Mouse (Mus musculus): ENCODE measurements around the gene Nap1l4. TPM values are rescaled to one million over a fixed set of nuclear protein-coding genes. Genes with fewer than 3 reads are reported as not detected.
"Not testable (repeated sequence)": the region's sequence is repeated elsewhere in the genome, so short reads cannot be mapped to it uniquely, and the experiment has no call there.

The Nap1l4 gene
- polyA plus RNA-seq, 1 experiment from 2014 or later: 218 TPM

DNA sequence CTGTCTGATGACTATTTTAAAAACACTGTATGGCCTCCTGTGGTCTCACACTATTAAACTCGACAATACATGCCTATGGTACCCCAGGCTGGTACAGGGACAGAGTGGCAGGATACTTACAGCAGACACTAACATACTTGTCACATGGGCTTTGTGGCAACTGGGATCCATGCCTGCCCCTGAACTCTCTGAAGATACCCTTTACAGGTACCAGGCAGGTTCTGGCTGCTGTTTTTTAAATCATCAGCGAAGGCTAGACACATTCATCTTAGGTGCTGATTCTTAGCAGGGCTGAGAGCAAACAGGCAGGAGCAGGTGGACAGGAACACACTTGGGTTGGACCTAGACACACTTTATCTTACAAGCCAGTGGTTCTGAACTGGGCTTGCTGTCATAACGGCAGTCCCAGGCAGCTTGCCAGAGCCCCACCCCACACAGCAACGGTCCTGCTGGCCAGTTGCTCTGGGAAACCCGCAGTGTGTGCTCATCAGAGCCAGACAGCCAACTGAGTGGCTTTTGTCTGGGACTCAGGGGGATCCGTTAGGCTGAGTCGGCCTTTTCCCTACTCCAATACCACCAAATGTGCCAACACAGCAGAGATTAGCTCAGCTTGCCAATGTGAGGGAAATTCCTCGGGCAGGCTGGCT is 8.2 kb upstream of the Nap1l4 start:
- Histone ChIP-seq H3K27me3 (no peaks in the 10 kb centered on the region), H3K27ac (no peak overlapping the region), H3K36me3 (peaks cover 49% of the 10 kb centered on the region), H3K9me3 (replicated peaks) (no peaks in the 10 kb centered on the region), H3K4me2 (no peak overlapping the region), H3K4me3 (no peak overlapping the region), H3K4me1 (replicated peaks) (peaks cover 4% of the 10 kb centered on the region; the same call in 1 of the 2 replicates), H3K9ac (no peak overlapping the region)
- WGBS: 57% methylated on average over 8 of the region's 8 CpGs
- ATAC-seq (replicated peaks; ENCODE audit: insufficient number of reproducible peaks, insufficient read depth, low FRiP score, low read depth): no peak; the same call in 1 of the 2 replicates

DNA sequence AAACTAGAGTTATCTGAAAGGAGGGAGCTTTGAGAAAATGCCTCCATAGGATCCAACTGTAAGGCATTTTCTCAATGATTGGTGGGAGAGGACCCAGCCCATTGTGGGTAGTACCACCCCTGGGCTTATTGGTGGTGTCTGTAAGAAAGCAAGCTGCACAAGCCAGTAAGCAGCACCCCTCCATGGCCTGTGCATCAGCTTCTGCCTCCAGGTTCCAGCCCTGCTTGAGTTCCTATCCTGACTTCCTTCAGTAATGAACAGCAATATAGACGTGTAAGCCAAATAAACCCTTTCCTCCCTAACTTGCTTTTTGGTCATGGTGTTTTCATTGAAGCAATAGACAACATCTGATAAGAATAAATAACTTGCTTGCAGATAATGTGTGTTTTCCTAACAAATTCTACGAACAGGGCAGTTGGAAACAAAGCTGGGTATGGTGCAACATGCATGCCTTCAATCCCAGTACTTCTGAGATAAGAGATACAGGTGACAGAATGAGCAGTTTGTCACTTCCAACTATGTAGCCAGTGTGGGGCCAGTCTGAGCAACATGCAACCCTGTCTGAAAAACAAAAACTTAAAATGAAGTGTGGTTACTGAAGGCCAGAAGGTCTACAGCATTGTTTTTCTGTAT is 798 bp upstream of the Nap1l4 start:
- 16% methylated on average over 2 of the region's 2 CpGs for WGBS
- peak overlapping the region; percentile 90 for H3K27ac ChIP-seq
- H3K27me3 ChIP-seq: no peaks in the 10 kb centered on the region
- ATAC-seq (replicated peaks; ENCODE audit: insufficient number of reproducible peaks, insufficient read depth, low FRiP score, low read depth): no peak
- peak overlapping the region; percentile 65 for H3K9ac ChIP-seq
- H3K9me3 ChIP-seq (replicated peaks): no peaks in the 10 kb centered on the region
- peak overlapping the region; percentile 84 for H3K4me2 ChIP-seq
- peaks cover 28% of the 10 kb centered on the region for H3K4me1 ChIP-seq (replicated peaks)
- 0 out of 2 replicates have a peak, but pooled peaks cover 4% of the 10 kb centered on the region for H3K36me3 ChIP-seq
- H3K4me3 ChIP-seq: peak overlapping the region; percentile 85

DNA sequence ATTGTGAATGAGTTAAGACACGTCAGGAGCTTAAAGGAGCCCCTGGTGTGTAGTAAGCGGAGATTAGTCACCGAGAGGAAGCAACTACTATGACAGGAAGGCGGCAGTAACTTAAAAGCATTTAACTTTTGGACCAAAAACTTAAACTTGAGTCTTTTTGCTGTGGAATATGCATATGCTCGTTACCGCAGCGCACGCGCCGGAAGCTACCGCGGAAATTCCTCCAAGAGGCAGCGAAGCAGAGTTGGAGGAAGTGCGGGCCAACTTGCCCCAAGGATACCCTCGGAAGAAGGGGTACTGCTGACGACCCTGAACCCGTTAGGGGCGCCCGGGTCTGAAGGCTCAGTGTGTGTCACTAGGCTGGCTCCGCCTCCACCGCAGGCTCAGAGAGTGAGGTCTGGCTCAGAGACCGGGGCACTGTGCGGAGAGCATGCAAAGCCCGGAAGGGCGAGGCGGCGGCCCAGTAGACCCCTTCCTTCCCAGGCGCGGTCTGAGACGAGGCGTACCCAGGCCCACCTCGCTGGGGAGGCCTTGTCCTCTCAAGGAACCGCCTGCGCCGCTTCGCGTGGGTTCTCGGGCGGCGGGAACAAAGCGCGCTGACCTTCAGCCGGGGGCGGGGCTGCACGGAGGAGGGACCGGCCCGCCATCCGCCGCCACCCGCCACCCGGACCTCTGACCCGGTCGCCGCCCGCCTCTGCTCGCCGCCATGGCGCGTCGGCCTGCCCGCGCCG is 510 bp downstream of the Nap1l4 start:
- Histone ChIP-seq H3K9ac (peak overlapping the region; percentile 92), H3K4me1 (replicated peaks) (peaks cover 34% of the 10 kb centered on the region), H3K4me3 (peak overlapping the region; percentile 85), H3K9me3 (replicated peaks) (no peaks in the 10 kb centered on the region), H3K36me3 (no peaks in the 10 kb centered on the region), H3K4me2 (peak overlapping the region; percentile 73), H3K27ac (peak overlapping the region; percentile 93), H3K27me3 (no peaks in the 10 kb centered on the region)
- peak; percentile 79 for ATAC-seq (replicated peaks; ENCODE audit: insufficient number of reproducible peaks, insufficient read depth, low FRiP score, low read depth)
- 0% methylated on average over 39 of the region's 63 CpGs for WGBS

DNA sequence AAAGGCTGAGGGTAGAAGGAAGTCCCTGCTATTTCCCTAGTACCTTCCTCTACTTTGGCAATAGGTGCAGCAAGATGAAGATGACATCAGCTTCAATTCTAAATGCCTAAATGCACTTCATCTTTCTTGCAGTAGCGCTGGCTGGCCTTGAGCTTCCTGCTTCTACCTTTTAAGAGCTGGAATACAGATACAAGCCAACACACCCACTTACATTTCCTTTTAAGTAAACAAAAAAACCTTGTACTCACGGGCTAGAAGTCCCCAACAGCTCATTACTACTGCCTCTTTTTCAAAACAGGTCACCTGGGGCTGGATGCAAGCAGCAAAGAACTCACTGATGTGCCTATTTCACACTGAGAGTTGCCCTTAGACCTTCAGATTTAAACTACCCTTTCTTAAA is 2.4 kb downstream of the Nap1l4 start:
- no peak overlapping the region; the same call in 1 of the 2 replicates for H3K4me2 ChIP-seq
- peaks cover 42% of the 10 kb centered on the region for H3K4me1 ChIP-seq (replicated peaks)
- H3K4me3 ChIP-seq: no peak overlapping the region
- no peak for ATAC-seq (replicated peaks; ENCODE audit: insufficient number of reproducible peaks, insufficient read depth, low FRiP score, low read depth)
- H3K9me3 ChIP-seq (replicated peaks): no peaks in the 10 kb centered on the region
- H3K27ac ChIP-seq: no peak overlapping the region
- 47% methylated on average over 2 of the region's 2 CpGs for WGBS
- no peaks in the 10 kb centered on the region for H3K27me3 ChIP-seq
- no peaks in the 10 kb centered on the region for H3K36me3 ChIP-seq
- 0 out of 2 replicates have a peak overlapping the region, but pooled peaks have one; percentile 16 for H3K9ac ChIP-seq

DNA sequence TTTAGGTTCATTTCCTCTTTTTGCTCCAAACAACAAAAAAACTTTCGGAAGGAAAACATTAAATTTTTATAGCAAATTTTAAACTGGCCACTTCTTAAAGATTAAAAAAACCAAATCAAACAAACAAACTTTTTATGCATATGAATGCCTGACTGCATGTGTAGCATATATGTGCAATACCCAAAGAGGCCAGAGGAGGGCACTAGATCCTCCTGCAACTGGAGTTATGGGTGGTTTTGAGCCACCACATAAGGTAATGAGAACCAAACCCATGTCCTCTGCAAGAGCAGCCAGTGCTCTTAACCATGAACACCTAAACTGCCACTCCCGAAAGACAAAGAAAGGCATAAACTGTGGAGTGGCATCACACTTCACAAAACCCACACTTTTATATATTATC is 4.5 kb downstream of the Nap1l4 start:
- ATAC-seq (replicated peaks; ENCODE audit: insufficient number of reproducible peaks, insufficient read depth, low FRiP score, low read depth): no peak
- 95% methylated on average over 2 of the region's 2 CpGs for WGBS
- no peak overlapping the region for H3K4me2 ChIP-seq
- H3K27ac ChIP-seq: no peak overlapping the region
- H3K27me3 ChIP-seq: no peaks in the 10 kb centered on the region
- no peak overlapping the region for H3K9ac ChIP-seq
- no peak overlapping the region for H3K4me3 ChIP-seq
- H3K4me1 ChIP-seq (replicated peaks): peaks cover 44% of the 10 kb centered on the region
- H3K36me3 ChIP-seq: no peaks in the 10 kb centered on the region
- H3K9me3 ChIP-seq (replicated peaks): no peaks in the 10 kb centered on the region

DNA sequence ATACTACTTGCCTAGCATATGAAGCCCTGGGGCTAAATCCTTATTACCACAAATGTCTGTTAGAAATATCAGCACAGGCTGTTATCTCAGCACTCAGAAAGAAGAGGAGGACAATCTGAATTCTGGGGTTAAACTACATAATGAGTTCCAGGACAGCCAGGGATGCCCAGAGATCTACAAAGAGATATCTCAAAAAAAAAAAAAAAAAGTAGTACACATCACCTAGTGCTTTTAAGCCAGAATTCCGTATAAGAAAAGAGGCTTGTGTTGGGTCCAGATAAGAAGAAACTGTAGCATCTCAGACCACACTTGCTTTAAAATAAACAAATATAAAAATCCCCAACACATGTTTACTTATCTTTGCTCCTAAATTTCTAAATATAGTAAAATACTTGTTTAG is 10.2 kb downstream of the Nap1l4 start:
- Histone ChIP-seq H3K27me3 (no peaks in the 10 kb centered on the region), H3K9me3 (replicated peaks) (no peaks in the 10 kb centered on the region), H3K27ac (no peak overlapping the region), H3K36me3 (peaks cover 50% of the 10 kb centered on the region), H3K4me3 (no peak overlapping the region), H3K4me1 (replicated peaks) (peaks cover 17% of the 10 kb centered on the region), H3K9ac (no peak overlapping the region), H3K4me2 (no peak overlapping the region)
- WGBS: 71% methylated on average over 1 of the region's 1 CpGs
- ATAC-seq (replicated peaks; ENCODE audit: insufficient number of reproducible peaks, insufficient read depth, low FRiP score, low read depth): no peak

DNA sequence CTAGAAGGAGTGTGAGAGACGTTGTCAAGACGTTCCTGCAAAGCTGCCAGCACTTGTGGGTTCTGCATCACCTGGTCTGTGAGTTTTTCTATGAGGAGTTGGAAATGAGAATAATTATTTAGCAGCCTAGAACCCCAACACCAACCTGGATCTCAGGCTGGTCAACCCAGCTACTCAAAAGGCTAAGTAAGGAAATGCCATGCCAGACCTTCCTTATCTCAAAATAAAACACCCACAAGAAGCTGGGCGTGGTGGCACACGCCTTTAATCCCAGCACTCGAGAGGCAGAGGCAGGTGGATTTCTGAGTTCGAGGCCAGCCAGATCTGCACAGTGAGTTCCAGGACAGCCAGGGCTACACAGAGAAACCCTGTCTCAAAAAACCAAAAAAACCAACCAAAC is 10.7 kb downstream of the Nap1l4 start:
- not testable (repeated sequence) for ATAC-seq (replicated peaks; ENCODE audit: insufficient number of reproducible peaks, insufficient read depth, low FRiP score, low read depth); H3K27me3 ChIP-seq; H3K9me3 ChIP-seq (replicated peaks); H3K4me2 ChIP-seq; H3K9ac ChIP-seq; H3K27ac ChIP-seq; H3K4me3 ChIP-seq
- peaks cover 55% of the 10 kb centered on the region for H3K36me3 ChIP-seq
- WGBS: 80% methylated on average over 6 of the region's 6 CpGs
- H3K4me1 ChIP-seq (replicated peaks): peaks cover 16% of the 10 kb centered on the region

DNA sequence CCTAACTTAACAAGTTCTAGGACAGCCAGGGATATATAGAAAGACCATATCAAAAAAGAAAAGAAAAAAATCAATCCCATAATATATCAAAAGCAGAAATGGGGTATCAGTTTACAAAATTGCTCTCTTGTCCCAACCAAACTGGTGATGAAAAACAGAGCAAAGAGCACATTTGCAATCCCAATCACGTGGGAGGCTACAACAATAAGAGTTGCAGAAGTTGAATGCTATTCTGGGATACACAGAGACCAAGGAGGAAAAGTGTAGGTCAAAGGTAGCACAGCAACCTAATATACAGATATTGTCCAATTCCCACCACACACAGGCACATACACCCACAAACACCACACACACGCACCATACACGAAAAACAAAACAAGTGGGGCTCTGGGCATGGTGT is 12.7 kb downstream of the Nap1l4 start:
- Histone ChIP-seq H3K27me3 (no peaks in the 10 kb centered on the region), H3K36me3 (peaks cover 70% of the 10 kb centered on the region), H3K4me3 (no peak overlapping the region), H3K9me3 (replicated peaks) (no peaks in the 10 kb centered on the region), H3K4me1 (replicated peaks) (peaks cover 7% of the 10 kb centered on the region), H3K9ac (no peak overlapping the region), H3K4me2 (no peak overlapping the region), H3K27ac (no peak overlapping the region)
- 84% methylated on average over 3 of the region's 3 CpGs for WGBS
- ATAC-seq (replicated peaks; ENCODE audit: insufficient number of reproducible peaks, insufficient read depth, low FRiP score, low read depth): no peak

DNA sequence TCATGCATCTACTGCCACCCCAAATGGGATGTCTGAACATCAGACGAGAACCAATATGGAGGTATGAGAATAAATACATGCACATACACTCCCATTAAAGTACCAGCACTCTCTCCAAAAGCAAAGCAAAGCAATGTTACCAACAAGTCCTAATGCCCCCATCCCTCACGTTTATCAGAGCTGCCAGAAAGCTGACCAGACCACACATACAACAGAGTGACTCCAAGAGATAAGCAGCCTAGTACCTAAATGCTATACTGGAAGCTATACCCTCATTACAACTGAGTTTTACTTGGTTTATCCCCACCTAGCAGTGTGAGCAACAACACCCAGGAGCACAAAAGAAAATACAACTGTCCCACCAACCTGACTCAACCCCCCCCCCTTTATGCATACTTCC is 15.6 kb downstream of the Nap1l4 start:
- no peak for ATAC-seq (replicated peaks; ENCODE audit: insufficient number of reproducible peaks, insufficient read depth, low FRiP score, low read depth)
- no peaks in the 10 kb centered on the region for H3K9me3 ChIP-seq (replicated peaks)
- H3K4me2 ChIP-seq: no peak overlapping the region
- peaks cover 90% of the 10 kb centered on the region for H3K36me3 ChIP-seq
- no peak overlapping the region for H3K27ac ChIP-seq
- 68% methylated on average over 2 of the region's 2 CpGs for WGBS
- H3K9ac ChIP-seq: no peak overlapping the region
- no peaks in the 10 kb centered on the region for H3K4me1 ChIP-seq (replicated peaks)
- H3K27me3 ChIP-seq: no peaks in the 10 kb centered on the region
- H3K4me3 ChIP-seq: no peak overlapping the region

DNA sequence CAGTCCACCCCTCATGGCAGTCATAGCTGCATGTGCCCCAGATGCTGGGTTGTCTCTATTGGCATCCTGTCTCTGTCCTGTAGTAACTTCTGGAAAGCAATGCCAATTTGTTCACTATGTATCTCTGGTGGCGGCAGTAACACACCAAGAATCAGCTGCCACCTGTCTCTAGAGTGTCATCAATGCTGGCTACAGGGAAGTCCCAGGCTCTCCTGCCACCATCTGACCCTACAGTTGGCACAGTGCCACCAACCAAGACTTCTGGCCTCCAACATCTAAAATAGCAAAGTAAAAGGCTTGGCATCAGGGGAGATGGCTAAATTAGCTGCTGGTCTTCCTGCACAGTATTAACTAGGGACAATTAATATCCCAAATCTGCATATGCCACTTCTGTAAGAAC is 16.5 kb downstream of the Nap1l4 start:
- Histone ChIP-seq H3K9ac (no peak overlapping the region), H3K4me3 (no peak overlapping the region), H3K36me3 (peaks cover 90% of the 10 kb centered on the region), H3K27ac (no peak overlapping the region), H3K9me3 (replicated peaks) (no peaks in the 10 kb centered on the region), H3K27me3 (no peaks in the 10 kb centered on the region), H3K4me2 (no peak overlapping the region), H3K4me1 (replicated peaks) (no peaks in the 10 kb centered on the region)
- WGBS: 83% methylated on average over 1 of the region's 1 CpGs
- ATAC-seq (replicated peaks; ENCODE audit: insufficient number of reproducible peaks, insufficient read depth, low FRiP score, low read depth): no peak

DNA sequence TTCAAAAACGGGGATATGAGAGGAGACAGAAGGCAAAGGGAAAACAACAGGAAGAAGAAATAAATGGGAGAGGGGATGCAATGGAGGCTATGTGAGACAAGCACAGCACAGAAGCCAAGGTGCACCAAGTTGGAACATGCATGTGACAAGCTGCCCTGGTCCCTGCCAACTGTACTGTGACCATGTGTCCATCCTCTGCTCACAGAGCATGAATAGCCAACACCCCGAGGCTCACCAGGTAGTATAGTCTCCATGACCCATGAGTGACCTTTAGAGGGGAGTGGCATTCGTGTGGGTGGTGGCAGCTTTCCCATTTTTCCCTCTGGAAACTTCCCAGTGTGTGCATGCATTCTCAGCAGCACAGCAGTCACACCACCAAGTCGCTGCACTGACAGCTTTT is 29.6 kb downstream of the Nap1l4 start:
- 53% methylated on average over 4 of the region's 4 CpGs for WGBS
- peaks cover 95% of the 10 kb centered on the region for H3K36me3 ChIP-seq
- no peak overlapping the region for H3K9ac ChIP-seq
- no peak overlapping the region for H3K27ac ChIP-seq
- H3K4me2 ChIP-seq: no peak overlapping the region
- no peak overlapping the region for H3K4me3 ChIP-seq
- peaks cover 2% of the 10 kb centered on the region; the same call in 1 of the 2 replicates for H3K4me1 ChIP-seq (replicated peaks)
- no peaks in the 10 kb centered on the region for H3K27me3 ChIP-seq
- no peak for ATAC-seq (replicated peaks; ENCODE audit: insufficient number of reproducible peaks, insufficient read depth, low FRiP score, low read depth)
- H3K9me3 ChIP-seq (replicated peaks): no peaks in the 10 kb centered on the region

Measured in heart, embryonic 15.5 days (tissue).